Mouse (Mus musculus) MEL (cell line): ENCODE results near the gene Tmem95.

Experiments
- BHLHE40 ChIP-seq: IDR thresholded peaks from 2 replicates; pipeline ENCODE4 v1.6.1; 2012; ENCODE audit warnings: low read depth, mild to moderate bottlenecking, inconsistent platforms, low read length, improper control_type of control experiment, borderline replicate concordance
- CHD1 ChIP-seq: IDR thresholded peaks from 2 replicates; pipeline ENCODE4 v1.6.1; 2012; ENCODE audit warnings: low read depth, mild to moderate bottlenecking, inconsistent platforms, low read length, improper control_type of control experiment
- CHD2 ChIP-seq: IDR thresholded peaks from 2 replicates; pipeline ENCODE4 v1.6.1; 2011; ENCODE audit warnings: low read length, improper control_type of control experiment
- CTCF ChIP-seq, 3 experiments: IDR thresholded peaks in 2 of 3; conservative IDR thresholded peaks in 1 of 3; 2 replicates each; pipeline ENCODE4 v1.5.1; 2011 to 2012; ENCODE audit warnings: low read length in 3 of 3, low read depth in 2 of 3, mild to moderate bottlenecking in 2 of 3, improper control_type of control experiment in 1 of 3, inconsistent platforms in 1 of 3, mixed read lengths in 1 of 3, moderate library complexity in 1 of 3; ENCODE audit not compliant: control insufficient read depth in 1 of 3, insufficient read depth in 1 of 3, poor library complexity in 1 of 3, severe bottlenecking in 1 of 3
- POLR2A ChIP-seq, 2 experiments: IDR thresholded peaks; 2 replicates each; pipeline ENCODE4 v1.6.1; 2011 to 2012; ENCODE audit warnings: low read length in 2 of 2, mild to moderate bottlenecking in 2 of 2, control low read depth in 1 of 2, improper control_type of control experiment in 1 of 2, low read depth in 1 of 2, moderate library complexity in 1 of 2; ENCODE audit not compliant: control insufficient read depth in 1 of 2, insufficient read depth in 1 of 2, poor library complexity in 1 of 2
- POLR2AphosphoS2 ChIP-seq: IDR thresholded peaks from 2 replicates; pipeline ENCODE4 v1.6.1; 2011; ENCODE audit warnings: low read length, improper control_type of control experiment
- TAL1 ChIP-seq: IDR thresholded peaks from 2 replicates; pipeline ENCODE4 v1.6.1; 2012; ENCODE audit warnings: mild to moderate bottlenecking, inconsistent platforms, low read length, moderate library complexity, mixed read lengths
- TCF12 ChIP-seq: IDR thresholded peaks from 2 replicates; pipeline ENCODE4 v1.6.1; 2014; ENCODE audit warnings: low read depth, mild to moderate bottlenecking, inconsistent platforms, low read length, improper control_type of control experiment, moderate library complexity
- ZMIZ1 ChIP-seq: IDR thresholded peaks from 2 replicates; pipeline ENCODE4 v1.6.1; 2012; ENCODE audit warnings: low read depth, mild to moderate bottlenecking, inconsistent platforms, low read length, improper control_type of control experiment, moderate library complexity

DNA sequence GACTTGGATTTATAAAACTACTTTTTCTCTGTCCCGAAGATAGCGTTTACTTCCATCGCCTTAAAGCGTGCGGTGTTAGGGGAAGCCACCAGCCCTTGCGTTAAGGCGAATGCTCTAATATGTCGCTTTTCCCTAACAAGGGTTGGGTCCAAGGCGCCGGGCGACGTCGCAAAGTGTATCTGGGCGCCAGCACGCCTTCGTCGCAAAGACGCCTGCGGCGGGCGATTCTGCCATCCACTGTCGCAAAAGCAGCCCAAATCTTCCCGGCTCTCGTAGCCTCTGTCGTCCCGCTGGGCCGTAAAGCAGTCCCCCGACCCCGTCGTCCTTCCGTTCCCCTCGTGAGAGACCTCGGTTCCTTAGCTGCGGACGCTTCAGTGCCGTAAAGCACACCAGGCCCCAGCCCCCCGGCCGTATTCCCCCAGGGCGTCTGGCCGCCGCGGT is 23.6 kb upstream of the Tmem95 start:
- TF ChIP-seq ZMIZ1 (peak; percentile 12; the same call in 1 of the 2 replicates), CTCF (IDR thresholded peaks at IDR 0.05 in 2 of 3, conservative IDR thresholded peaks at IDR 0.05 in 1 of 3; ENCODE audit: control insufficient read depth in 1 of 3, insufficient read depth in 1 of 3, low read depth in 2 of 3, low read length in 3 of 3, poor library complexity in 1 of 3, severe bottlenecking in 1 of 3) (no peak), BHLHE40 (no peak), POLR2A (IDR thresholded peaks at IDR 0.05; ENCODE audit: control insufficient read depth in 1 of 2, insufficient read depth in 1 of 2, low read depth in 1 of 2, low read length in 2 of 2, poor library complexity in 1 of 2) (peak in 1 of 2 experiments; percentile 17; a peak in 2 of 4 replicates), TCF12 (peak; percentile 60), CHD1 (peak; percentile 84; the same call in 1 of the 2 replicates), CHD2 (0 out of 2 replicates have a peak, but pooled peaks have one; percentile 16), POLR2AphosphoS2 (peak; percentile 89; the same call in 1 of the 2 replicates), TAL1 (no peak)
